Mouse (Mus musculus) gastrocnemius, postnatal 14 days (tissue): ENCODE data around the gene Cd300ld5. TPM values are rescaled to one million over a fixed set of nuclear protein-coding genes. Genes with fewer than 3 reads are reported as not detected.
"Not testable (repeated sequence)": the region's sequence is repeated elsewhere in the genome, so short reads cannot be mapped to it uniquely, and the experiment has no call there.

Experiments used
- DNase-seq: peaks from one replicate; pipeline ENCODE4 v3.0.0; 2021; ENCODE audit warnings: mixed read lengths
- intact Hi-C: fragments of 180-260 bp; cut with DNase I; formaldehyde crosslinking; loops from one replicate; pipeline ENCODE4 v1.15.1; 2025; ENCODE audit warnings: low total_unique reads
- long read RNA-seq, 2 experiments: library from polyadenylated mRNA; stranded (forward); transcript quantifications; one replicate each; pipeline ENCODE4 v2.0.0; 2021
- total RNA-seq, 2 experiments: library from RNA; stranded (reverse); gene quantifications; 2 replicates each; pipeline ENCODE4 v1.2.3; 2021

The Cd300ld5 gene
- total RNA-seq, result 1 to 10 TPM in 1 of 2 experiments, not detected in 1; 3.3 TPM
- long read RNA-seq, experiment 1, result 0 reads
- long read RNA-seq, experiment 2, result 0 reads

DNA sequence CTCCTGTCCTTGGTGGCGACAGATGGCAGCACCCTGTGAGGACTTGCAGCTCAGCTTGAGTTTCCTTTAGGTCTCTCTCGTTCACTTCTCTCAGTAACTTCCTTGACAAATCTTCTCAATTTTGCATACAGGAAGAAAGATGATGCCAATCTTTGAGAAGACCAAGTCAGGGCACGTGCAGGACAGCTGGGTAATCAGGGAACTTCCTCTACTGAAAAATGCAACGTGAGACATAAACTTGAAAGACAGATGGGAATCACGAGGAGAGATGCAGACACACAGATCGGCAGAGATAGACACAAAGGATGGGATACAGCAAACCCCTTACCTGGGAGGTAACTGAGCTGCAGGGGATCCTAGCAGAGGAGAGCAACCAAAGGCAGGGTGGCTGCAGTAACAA is at the start of gene Cd300ld5:
TSS of gene Cd300ld5 (minus strand) at position 101 of the 400 bp plus-strand sequence.
- DNase-seq, intact Hi-C loops: not testable (repeated sequence)

DNA sequence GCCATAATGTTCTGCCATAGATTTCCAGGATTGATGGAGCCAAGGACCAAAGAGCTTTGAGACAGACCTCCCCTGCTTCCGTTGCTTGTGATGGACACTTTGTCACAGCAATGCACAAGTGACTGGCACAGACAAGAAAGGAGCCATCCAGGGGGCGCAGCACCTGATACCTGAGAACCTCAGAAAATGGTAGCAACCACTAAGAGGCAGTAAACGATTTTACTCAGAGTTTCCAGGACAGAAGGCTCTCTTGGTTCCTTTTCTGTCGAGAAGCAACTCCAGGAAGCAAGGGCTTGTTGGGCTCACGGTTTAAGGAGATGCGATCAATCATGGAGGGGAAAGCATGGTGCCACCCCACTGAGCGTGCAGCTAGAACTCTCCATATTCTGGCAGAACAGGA is 48.6 kb upstream of the Cd300ld5 start:
- intact Hi-C loops, result no loop called here
- no peak for DNase-seq

DNA sequence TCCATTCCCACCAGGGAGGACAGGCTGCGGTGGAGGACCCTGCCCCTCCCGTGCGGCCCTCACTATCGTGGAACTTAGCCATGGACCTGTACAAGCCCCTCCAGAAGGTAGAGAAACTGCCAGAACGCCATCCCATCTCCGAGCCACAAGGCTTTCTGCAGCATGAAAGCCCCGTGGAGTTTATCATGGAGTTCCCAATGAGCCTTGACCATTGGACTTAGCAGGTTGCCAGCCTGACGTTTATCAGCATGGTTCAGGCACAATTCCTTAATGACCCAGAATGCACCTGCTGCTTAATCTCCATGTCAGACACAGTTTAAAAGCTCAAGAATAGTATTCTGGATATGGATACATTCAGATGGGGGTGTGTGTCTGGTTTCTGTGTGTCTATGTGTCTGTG is 47.5 kb upstream of the Cd300ld5 start:
- intact Hi-C loops, result no loop called here
- no peak for DNase-seq

DNA sequence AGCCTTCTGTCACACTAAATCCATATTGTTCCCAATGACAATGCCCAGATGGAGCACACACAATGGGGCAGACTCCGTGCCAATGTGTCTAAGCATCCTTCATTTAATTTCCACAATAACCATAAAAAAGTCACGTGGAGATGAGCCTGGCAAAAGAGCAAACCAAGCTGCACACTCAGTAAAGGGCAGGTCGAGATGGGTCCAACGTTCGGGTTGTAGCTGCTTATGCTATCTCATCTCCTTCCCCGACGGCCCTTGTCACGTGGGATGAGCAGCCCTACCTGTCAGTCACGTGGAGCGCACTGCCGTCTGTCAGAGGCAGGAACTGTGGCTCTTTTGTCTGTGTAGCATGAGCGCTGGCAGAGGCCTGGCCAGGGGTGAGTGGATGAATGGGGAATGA is 47.0 kb upstream of the Cd300ld5 start:
- intact Hi-C loops, result no loop called here
- no peak for DNase-seq

DNA sequence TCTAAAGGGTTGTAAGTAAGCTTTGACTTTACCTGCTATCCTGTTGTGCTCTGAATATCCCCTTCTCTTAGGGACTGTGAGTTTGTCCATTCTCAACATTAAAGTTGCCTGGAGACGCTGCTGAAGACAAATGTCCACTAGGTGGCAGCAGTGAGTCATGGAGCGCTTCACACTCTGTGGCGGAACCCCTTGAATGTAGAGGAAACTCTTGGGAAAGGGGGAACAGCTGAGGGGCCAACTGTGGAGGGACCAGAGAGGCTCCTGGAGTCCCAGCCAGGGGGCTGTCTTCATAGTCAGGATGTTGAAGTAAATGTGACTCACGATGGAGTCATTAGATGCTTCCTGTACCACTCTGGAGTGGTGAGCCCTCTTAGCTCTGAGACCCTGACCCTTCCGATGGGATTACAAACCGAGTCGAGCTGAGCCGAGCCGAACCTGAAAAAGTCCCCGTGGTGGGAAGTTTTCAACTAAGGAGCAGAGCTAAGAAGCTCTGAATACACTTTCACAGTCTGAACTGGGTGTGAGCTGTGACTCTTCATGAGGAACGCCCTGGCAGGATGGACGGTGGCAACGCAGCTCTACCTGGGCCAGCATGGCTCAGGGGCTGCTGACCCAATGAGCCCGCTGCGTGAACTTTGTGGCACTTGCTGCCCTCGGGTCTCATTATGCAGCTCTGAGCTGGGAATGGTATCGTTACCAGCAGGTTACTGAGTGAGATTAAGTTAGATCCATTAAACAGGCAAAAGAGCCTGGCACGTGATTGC is 46.0 kb upstream of the Cd300ld5 start:
- DNase-seq, result peak; percentile 65
- intact Hi-C loops, result loop anchor here (2.0 kb wide), 1 partner anchor 69 kb away; no protein-coding TSS in a partner anchor

DNA sequence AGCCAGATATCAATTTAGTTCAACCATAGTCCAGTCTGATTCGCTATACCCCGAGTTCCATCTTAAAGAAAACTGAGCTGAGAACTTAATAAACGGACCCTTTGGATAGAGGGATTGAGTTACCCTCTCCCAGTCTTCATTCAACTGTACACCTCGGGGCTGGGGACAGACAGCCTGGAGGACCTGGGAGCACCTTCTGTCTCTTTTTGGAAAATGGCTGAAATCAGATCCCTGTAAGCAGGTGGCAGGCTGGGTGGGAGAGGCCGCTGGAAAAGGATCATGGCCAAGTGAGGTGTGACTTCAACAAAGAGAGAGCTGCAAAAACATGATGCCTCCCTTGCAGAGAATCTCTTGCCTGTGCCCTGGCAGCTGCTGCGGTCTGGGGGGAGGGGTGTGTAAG is 44.6 kb upstream of the Cd300ld5 start:
- intact Hi-C loops, result loop anchor here (2.0 kb wide), 1 partner anchor 71 kb away; no protein-coding TSS in a partner anchor
- no peak for DNase-seq

DNA sequence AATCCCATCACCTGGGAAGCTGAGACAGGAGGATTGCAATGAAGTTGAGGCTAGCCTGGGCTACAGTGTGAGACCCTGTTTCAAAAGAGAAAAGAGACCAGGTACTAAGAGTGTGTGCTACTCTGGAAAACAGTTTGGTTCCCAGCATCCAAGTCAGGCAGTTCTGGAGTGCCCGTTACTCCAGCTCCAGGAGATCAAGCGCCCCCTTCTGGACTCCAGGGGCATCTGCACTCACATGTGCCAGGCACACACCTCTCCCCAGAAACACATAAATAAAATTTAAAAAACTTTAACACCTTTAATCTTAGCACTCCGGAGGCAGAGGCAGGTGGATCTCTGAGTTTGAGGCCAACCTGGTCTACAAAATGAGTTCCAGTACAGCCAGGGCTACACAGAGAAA is 43.8 kb upstream of the Cd300ld5 start:
- intact Hi-C loops, result no loop called here
- no peak for DNase-seq

DNA sequence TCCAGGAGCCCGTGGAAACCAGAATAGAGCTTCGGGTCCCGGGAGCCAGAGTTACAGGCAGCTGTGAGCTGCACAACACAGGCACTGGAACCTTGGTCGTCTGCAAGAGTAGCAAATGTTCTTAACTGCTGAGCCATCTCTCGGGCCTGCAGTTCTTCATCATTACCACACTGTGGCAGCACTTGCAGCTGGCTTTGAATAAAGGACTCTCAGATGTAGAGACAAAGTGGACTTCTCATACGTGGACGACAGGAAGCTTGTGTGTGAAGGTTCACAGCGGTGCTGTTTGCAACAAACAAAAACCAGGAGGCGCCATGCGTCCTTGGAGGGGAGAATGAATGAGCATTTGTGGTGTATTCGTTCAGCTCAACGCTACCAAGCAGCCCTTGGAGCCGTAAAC is 43.3 kb upstream of the Cd300ld5 start:
- DNase-seq, result peak; percentile 25

DNA sequence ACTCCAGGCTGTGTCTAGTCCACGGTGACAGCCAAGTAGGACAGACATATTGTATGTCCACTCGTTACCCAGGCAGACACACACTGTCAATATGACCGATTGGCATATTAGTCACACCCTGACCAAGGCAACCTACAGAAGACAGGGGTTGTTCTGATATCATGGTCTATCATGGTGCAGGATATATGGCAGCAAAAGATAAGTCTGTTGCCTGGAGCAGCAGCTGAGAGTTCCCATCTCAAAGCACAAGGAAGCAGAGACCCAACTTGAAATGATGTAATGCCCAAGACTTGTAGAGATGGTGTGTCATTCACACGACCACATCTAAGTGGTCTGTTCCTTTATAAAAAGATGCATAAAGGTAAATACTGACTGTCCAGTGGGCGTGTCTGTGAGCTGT is 41.1 kb upstream of the Cd300ld5 start:
- no peak for DNase-seq
- intact Hi-C loops, result no loop called here

More for the DNA sequence above, 43.3 kb upstream of the Cd300ld5 start:
- intact Hi-C loops, result no loop called here

DNA sequence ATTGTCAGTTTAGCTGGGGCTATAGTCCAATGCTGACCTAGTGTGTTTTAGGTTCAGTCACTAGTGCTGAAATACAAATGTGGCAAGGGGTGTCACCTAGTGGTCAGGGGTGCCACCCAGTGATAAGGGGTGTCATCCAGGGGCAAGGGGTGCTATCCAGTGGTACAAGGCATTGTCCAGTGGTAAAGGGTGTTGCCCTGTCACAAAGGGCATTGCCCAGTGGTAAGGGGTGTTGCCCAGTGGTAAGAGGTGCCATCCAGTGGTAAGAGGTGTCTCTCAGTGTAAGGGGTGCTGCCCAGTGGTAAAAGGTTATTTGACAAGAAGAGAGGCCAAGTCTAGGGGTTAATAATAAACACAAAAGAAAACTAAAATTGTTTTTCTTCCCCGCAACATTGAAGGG is 39.9 kb upstream of the Cd300ld5 start:
- intact Hi-C loops, result no loop called here
- DNase-seq, result no peak

DNA sequence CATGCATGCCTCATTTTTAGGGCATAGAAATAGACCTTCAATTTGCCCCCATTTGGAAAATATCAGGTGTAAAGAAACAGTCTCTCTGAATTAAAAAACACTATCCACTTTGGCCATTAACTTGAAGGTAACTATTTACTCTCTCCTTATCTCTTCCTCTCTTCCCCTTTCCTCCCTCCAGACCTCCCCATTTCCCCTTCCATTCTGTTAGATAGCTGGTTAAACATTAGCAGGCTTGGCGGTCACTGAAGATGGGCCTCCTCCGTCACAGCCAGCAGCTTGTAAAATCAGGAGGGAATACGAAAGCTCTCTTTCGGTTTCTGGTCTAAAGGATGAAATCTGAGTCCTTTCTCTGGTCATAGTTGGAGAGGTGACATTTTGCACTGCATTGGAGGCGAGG is 38.3 kb upstream of the Cd300ld5 start:
- no peak for DNase-seq
- intact Hi-C loops, result no loop called here

DNA sequence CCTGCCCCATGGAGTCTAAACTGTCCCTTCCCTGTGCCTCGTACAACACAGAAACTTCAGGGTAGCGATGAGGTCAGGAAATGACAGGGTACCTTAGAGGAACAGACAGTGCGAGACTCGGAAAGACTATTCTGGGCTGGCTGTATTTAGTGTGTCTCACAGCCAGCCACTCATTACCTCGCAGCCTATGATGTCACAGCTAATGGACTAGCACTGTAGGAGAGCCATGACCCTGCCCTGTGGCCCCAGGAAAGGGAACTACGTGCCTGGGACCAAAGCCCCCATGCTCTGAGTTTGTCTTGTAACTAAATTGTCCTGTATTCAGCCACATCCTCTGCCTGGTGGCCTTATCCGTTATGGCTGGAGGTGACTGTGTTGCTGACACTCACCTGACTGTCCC is 37.8 kb upstream of the Cd300ld5 start:
- intact Hi-C loops, result no loop called here
- no peak for DNase-seq

DNA sequence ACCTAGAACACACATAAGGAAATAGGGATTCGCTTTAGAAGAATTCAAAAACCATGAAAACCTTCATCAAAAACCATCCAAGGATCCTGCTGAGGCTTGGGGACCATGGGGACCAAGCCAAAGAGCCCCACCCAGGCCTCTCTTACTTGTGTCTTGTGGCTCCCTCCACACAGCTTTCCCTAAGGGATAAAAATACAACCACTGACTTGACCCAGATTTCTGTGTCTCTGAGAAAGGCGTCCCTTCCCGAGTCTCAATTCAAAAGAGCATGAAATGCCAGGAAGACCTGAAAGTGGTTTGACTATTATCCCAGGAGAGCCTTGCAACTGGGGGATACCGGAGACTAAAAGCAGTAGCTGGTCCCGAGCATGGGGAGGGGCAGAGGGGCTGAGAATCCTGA is 35.4 kb upstream of the Cd300ld5 start:
- intact Hi-C loops, result no loop called here

DNA sequence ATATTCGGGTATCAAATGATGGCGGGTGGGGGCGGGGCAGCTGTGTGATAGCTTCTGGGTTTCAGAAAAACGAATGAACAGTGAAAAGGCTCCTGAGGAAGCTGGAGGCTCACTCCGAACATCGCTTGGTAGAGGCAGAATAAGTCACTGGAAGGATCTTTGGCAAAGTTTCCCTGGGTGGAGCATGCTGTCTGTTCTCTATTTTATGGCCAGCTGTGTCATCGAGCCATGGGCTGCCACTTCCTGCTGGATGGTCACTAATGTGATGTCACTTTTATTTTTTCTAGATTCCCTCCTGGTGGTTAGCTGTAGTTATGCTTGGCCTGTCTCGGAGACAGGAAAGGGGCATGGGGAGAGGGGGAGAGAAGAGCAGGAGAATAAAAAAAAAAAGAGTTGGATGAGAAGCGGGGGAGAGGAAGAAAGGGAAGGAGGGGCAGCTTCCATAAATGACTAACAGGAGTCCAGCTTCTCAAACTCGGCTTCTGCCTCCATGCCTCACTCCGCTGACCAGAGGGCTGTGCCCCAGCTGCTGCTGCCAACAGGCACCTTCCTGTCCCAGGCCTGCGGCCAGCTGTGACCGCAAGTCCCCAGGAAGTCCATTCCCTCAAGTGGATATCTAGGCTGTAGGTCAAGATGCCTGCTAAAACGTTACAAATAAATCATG is 34.2 kb upstream of the Cd300ld5 start:
- peak; percentile 55 for DNase-seq
- intact Hi-C loops, result no loop called here

More for the DNA sequence above, 35.4 kb upstream of the Cd300ld5 start:
- DNase-seq, result no peak

DNA sequence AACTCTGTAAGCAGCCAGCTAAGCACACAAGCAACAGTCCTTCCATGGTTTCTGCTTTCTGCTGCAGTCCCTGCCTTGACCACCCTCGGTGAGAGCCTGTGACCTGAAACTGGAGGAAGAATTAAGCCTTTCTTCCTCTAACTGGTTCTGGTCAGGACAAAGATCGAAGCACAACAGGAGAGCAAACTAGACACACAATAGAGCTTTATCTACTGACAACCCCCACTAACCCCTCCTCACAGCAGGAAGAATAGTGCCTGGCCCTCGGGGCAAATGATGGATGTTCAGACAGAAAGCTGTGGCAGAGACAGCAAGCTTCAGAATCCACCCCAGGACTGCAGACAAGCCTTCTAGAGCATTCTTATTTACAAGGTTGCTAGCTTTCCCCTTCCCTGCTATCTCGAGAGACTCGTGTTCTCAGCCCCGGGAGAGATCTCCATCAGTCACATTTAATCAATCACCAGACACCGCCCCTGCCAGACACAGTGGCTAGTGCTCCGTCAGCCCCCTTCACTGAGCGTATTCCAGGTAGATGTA is 33.5 kb upstream of the Cd300ld5 start:
- intact Hi-C loops, result no loop called here
- DNase-seq, result no peak

DNA sequence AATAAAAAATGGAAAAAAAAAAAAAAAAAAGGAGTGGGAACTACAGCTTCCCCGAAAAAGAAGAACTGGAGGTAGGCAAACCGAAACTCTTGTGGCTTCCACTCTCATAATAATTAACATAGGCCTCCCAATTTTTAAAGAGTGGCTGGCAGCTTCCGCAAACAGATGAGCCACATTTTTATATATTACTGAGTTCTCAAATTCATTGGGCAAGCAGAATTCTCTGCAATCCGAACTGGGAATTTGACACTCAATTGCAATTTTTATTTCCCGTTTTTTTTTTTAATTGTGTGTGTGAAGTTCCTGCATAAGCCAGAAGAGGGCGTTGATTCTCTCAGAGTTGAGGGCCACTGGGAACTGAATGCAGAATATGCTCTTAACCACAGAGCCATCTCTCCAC is 29.2 kb upstream of the Cd300ld5 start:
- DNase-seq, result no peak
- intact Hi-C loops, result no loop called here

DNA sequence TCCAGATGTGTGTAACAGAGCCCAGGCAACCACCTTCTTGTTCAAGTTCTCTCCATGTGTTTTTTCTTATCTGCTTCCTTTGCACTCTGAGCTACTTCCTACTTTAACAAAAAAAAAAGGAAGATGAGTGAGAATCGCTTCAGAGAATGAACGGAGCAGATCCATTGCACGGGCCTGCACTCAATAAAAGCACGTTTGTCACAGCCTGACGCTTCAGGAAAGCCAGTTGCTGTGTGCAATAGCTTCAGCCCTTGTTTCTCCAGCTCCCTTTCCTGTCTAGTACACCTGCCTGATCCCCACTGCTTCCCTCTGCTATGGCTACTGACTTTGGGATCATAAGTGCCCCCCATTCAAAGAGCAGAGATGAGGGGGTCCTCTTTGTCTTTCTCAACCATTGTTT is 24.5 kb upstream of the Cd300ld5 start, which contains the start of gene Cd300e:
TSS of gene Cd300e (minus strand) at position 101 of the 400 bp plus-strand sequence.
- no peak for DNase-seq
- intact Hi-C loops, result no loop called here

DNA sequence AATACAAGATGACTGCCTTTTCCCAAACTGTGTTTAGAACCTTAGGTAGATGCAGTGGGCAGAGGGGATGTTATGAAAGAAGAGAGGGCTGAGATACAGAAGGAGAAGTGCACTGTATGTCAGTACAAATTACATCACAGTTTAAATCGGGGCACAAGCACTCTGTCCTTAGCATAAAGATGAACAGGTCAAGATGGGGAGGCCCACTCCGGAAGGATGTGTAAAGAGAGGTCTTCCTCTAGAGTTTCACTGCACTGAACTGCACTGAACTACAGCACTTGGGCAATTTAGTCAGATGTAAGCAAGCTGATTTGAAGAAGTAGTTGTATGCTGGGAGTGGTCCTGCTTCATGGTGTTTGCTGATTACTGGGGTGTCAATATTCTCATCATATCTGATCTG is 22.2 kb upstream of the Cd300ld5 start:
- no peak for DNase-seq
- intact Hi-C loops, result no loop called here

DNA sequence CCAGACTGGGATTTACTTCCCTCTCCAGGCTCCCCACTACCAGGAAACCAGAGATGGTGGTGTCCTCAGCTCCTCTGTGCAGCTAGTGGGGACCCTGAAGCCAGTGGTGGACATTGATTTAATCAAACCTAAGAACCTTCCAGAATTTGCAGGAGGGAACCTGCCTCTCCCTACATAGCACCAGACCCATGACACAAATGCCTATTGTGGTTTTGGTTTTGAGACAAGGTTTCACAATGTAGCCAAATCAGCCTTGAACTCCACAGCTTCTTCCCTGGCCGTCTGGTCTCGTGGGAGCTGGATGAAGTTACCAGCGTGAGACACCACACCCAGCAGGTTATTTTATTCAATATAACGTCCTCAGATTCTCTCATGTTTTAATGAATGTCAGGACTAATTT is 21.1 kb upstream of the Cd300ld5 start:
- no peak for DNase-seq
- intact Hi-C loops, result no loop called here

DNA sequence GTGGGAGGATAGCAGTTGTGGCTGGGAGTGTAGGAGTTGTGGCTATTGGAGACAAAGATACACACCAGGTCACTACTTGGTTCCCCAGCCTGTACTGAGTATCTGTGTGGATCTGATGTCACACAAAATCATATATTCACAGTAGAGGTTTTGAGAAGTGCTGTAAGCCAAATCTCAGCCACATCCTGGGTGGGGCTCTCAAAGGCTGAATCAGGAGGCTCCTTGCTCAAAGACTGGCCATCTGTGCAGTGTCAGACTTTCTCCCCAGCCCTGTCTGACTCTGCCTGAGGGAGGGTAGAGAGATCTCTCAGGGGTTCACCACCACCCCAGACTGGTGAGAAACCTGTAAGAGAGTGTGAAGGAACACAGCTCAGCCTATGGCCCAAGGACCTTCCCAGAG is 17.0 kb upstream of the Cd300ld5 start:
- intact Hi-C loops, result no loop called here

DNA sequence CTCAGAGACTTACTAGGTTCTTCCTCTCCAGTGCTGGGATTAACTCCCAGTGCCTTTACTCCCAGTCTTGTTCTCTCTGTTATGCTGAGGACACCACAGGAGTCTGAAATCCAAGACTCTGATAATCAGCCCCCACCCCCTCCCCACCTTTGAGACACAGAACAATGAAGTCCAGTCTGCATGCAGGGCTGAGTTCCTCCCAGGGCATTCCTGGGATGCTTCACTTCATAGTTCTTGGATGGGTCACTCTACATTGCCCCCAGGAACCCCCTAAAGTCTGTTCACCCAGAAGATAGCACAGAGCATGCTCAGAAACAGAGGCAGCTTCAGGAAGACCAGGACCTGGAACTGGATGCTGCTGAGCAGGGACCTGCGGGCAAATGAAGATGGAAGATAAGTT is 15.4 kb upstream of the Cd300ld5 start:
- intact Hi-C loops, result no loop called here
- DNase-seq, result no peak

More for the DNA sequence above, 17.0 kb upstream of the Cd300ld5 start:
- DNase-seq, result no peak
